Mouse (Mus musculus) urinary bladder, postnatal 36 days (tissue): Measurements from ENCODE around the gene Olfr575.

Experiments used
- DNase-seq, 2 experiments: peaks; one replicate each; pipeline ENCODE4 v3.0.0; 2022; ENCODE audit warnings: low spot score in 2 of 2, mixed read lengths in 1 of 2

Gene Olfr575

DNA sequence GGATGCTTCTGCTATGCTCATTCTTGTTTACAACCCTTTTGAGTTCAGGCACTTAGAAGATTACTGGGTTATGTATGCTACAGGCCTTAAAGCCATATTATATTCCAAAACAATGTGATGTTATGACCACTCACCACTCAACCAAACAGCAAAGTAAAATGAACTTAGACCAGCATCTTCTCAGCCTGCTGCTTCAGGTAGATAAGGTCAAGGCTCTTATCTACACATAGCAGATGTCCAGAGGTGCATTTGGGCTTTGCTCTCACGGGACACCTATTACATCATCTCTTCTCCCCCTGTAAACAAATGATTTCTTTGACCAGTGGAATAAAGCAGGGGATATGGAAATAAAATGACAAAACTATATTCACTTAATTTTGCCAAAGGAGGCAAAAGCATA is at the start of gene Olfr575:
Gene Olfr575 (minus strand): TSS at position 183 of the 400 bp plus-strand sequence.
- DNase-seq = no peak

- no peak for DNase-seq
Measured at GRCm38 (mm10) chr7:102989224-102989623, 30.6 kb upstream of the Olfr575 start, which contains the start of gene Olfr578. TSS of gene Olfr578 (minus strand) at chr7:102989324.

- no peak for DNase-seq
Measured at GRCm38 (mm10) chr7:102975843-102976242, 17.3 kb upstream of the Olfr575 start, which contains the start of gene Olfr577. TSS of gene Olfr577 (minus strand) at chr7:102975943.

DNA sequence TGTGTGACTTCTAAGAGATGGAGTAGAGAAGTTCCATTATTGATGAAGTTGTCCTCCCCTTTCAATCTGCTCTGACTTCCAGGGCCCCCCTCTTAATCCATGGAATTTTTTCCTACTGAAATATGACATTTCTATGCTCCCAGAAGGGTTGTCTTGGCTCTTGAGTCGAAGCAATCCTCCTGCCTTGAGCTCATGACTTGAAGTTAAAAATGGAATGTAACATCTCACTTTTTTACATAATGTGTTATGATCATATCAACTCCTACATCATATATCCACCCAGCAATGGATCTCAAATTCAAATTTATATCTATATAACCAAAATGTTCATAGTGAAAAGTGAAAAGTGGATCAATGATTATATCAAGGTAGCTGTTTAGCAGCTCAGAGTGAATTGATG is 15.8 kb upstream of the Olfr575 start:
- no peak for DNase-seq

GRCm38 (mm10) chr7:102962360-102962759 is 3.8 kb upstream of the Olfr575 start, which contains the start of gene Olfr576:
TSS of gene Olfr576 (plus strand) at chr7:102962660.
- DNase-seq = no peak

- DNase-seq = no peak
Measured at GRCm38 (mm10) chr7:102958137-102958536, 438 bp downstream of the Olfr575 start.

DNA sequence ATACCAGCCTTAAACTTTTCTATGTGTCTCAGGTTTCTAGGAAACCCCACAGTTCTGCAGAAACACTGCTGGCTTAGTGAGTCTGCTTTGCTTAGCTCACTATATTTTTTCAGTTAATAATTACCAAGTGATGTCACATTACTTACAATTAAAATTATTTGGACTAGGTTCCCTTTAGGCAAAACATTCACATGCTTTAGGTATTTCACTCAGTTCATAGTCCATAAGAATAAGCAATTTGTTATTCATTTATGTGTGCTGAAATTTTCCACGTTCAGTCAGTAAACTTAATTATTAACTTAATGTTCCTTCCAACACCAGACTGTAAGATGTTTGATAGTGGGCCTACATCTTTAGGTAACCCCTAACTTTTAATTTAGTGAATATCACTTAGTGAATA is 7.8 kb downstream of the Olfr575 start:
- no peak for DNase-seq

- no peak for DNase-seq
Measured at GRCm38 (mm10) chr7:102948167-102948566, 10.4 kb downstream of the Olfr575 start, which contains the start of gene Olfr574. TSS of gene Olfr574 (plus strand) at chr7:102948467.

DNA sequence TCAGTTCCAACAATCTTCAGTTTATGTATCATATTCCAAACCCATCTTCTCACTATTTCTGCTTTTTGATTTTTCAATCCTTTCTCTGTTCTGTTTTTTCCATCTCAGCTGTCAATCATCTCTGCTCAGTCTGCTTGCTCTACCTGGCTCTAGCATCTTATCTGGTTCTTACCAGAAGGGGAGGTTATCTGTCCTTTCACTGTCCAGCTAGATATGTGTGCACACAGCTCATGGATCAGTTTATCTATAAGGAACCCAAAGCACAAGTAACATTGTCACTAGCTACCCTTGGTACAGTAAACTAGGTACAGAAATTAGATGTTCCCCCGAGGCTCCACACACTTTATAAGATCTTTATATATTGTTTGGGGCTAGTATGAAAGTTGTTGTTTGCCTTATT is 15.2 kb downstream of the Olfr575 start:
- DNase-seq = no peak

DNA sequence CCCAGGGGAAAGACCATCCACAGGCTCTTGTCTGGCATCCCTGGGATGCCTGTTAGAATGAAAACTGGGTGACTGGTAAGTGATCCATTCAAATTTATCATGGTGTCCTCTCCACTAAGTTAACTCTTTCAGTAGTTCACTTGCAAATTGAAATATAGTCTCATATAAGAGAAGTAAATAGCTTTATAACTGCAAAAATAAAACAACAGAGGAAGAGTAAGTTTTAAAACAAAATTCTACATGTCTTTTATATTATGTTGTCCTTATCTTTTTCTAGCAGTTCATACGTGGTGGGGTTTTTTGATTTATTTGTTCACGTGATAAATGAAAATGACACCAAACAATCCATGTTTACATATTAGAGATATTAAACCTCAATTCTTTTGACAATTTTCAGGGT is 16.1 kb downstream of the Olfr575 start, which contains the start of gene Olfr573-ps1:
Gene Olfr573-ps1 (minus strand): TSS at position 101 of the 400 bp plus-strand sequence.
- DNase-seq = no peak

DNA sequence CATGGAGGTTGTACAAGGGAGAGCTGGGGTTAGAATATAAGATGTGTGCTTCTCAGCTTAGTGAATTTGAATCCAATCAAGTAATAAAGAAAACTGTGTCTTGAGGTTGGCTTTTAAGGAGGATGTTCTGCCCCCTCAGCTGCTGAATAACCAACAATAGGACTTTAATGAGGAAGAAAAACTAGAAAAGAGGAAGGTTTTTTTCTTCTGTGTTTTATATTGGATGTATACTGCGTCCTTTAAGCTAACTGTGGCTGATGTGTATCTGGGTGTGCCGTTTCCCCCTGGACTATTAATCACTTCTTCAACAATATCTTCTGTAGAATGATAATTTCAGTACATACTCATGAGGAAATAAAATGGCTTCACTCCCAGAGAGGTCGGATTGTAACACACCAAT is 31.5 kb downstream of the Olfr575 start:
- no peak for DNase-seq

- DNase-seq = no peak
Measured at GRCm38 (mm10) chr7:102924109-102924508, 34.5 kb downstream of the Olfr575 start, which contains the start of gene Olfr572. TSS of gene Olfr572 (plus strand) at chr7:102924409.

DNA sequence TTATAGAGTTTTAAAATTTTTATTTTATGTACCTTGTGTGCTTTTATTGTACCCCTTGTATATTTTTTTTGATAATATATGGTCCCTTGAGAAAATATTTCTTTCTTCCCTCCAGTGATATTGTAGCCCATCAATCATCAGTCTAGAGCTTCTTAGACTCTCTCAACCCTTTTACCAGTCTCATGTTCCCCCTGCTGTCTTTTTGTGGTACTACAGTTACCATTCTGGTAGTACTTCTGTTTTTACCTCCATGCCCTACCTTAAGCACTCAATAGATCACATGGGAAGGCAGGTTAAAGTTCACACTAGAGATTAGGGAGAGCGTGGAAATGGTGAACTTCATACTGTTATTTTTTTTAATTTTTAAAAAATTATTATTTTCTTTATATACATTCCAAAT is 38.9 kb downstream of the Olfr575 start:
- no peak for DNase-seq

DNA sequence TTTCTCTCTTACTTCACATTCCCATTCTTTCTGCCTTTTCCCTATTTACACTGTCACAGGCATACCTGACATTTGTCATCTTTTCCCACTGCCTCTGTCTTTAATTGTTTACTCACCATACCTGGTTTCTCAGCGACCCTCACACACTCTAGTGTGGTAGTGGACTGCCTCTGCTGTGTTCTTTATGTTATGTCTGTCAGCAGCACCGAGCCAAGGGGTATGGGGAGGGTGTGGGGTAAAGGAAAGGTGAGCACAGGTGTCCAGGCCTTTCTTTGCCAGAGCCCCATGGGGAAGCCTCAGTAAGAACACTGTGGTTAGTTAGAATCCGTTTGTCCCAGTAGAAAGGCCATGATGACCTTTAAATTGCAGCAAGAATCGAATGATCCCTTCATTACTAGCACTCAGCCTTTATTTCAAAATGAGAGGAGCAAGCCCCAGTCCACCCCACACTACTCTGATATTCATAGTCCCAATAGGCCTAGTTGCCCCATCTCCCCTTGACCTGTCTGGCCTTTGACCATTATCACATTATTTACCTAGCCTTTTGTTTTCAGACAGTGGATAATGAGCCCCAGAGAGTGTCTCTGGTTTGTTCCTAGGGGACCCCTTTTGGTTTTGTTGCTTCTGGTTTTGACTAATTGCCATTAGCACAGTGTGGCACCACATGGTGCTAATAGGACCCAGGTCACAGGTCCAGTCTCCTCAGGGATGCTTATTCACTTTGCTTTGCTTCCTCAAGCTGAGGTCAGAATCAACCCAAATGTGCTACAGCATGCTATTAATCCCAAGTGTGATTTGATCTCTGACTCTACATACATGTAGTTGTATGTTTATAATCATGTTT is 41.3 kb downstream of the Olfr575 start, which contains the start of gene Olfr571:
Gene Olfr571 (minus strand): TSS at position 505 of the 844 bp plus-strand sequence.
- no peak for DNase-seq

DNA sequence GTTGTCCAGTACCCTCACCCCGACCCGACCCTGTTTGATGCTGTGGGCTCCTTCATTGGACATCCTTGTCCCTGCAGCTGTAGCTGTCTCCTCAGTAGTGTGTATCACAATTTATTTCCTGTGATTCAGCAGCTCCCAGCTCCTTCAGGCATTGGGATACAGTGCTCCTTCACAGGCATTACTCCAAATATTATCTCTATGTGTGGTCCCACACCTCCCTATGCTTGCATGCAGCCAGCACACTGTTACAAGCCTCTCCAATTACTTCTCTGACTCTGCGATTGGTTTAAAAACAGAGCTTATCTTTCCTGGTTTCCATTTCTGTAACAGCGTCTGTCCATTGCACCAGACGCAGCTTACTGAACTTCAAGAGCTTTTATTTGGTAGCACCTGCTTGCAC is 42.2 kb downstream of the Olfr575 start:
- DNase-seq = no peak

- no peak for DNase-seq
Measured at GRCm38 (mm10) chr7:102915261-102915660, 43.3 kb downstream of the Olfr575 start.
